Mouse (Mus musculus) inflammation-experienced regulatory T-cells, adult 6 months (primary cell): ENCODE results near the gene 9430038I01Rik. TPM values are rescaled to one million over a fixed set of nuclear protein-coding genes. Genes with fewer than 3 reads are reported as not detected.
"Not testable (repeated sequence)": the region's sequence is repeated elsewhere in the genome, so short reads cannot be mapped to it uniquely, and the experiment has no call there.

Source experiments
- ATAC-seq: one replicate; pipeline ENCODE4 v1.8.0; 2017
- polyA plus RNA-seq, 3 experiments: library from polyadenylated mRNA; unstranded; fragments of 100-300 nt; shearing (Covaris generic); gene quantifications; one replicate each; pipeline ENCODE4 v1.2.1; 2017

9430038I01Rik gene
- polyA plus RNA-seq, result 1 to 10 TPM; 5.9 to 7.6 (median 5.9) TPM

DNA sequence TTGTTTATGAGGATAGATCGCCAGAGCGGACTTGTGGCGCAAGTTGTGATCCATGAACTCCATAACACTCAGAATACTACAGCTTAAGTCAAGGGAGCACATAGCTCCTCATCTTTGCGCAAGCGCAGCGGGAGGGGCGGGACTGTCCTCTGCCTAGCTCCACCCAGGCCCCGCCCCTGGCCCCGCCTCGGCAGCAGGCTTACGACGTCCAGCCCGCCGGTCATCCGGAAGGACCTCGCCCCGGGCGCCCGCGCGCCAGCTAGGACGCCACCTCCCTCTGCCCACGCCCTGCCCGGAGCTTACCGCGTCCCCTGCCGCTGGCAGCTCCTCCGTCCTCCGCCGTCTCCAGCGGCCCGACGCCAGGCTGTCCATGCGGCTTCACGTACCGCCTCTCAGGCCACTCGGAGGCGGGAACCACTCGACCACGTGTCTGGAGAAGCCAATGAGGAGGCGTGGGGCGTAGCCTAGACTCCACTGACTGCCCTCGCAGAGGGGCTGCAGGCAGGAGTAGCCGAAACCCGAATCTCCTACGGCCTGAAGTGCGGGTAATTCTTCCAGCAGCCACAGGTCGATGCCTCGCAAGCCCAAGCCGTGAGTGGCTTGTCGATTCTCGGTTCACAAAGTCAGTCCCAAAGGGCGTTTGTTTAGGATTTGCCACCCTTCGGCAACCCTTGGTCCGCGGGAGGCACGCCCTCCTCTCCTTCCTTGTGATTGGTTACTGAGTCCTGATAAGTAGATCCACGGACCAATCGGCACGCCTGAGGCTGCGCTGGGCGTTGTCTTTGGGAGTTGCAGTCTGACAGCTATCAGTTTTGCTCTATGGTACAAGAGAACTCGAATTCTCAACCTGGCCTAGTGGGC lies at the start of gene 9430038I01Rik:
Gene 9430038I01Rik, minus strand, starts transcription at position 426 of the 861 bp plus-strand sequence.
- ATAC-seq, result peak; percentile 92

DNA sequence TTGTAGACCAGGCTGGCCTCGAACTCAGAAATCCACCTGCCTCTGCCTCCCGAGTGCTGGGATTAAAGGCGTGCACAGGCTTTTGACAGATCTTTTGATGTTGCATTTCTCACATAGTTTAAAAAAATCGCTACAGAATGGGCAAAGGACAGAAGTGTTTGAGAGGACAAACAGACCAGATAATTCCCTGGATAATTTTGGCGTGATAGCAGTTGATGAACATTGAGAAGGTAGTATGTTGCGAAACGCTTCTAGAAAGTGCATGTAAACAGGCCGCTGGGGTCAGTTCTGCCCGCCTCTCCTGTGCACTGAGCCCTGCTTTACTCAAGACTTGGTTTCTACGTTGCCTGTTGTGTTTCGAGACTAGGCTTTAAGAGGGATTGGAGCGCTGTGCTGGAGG lies 34.8 kb upstream of the 9430038I01Rik start:
- ATAC-seq, result no peak

DNA sequence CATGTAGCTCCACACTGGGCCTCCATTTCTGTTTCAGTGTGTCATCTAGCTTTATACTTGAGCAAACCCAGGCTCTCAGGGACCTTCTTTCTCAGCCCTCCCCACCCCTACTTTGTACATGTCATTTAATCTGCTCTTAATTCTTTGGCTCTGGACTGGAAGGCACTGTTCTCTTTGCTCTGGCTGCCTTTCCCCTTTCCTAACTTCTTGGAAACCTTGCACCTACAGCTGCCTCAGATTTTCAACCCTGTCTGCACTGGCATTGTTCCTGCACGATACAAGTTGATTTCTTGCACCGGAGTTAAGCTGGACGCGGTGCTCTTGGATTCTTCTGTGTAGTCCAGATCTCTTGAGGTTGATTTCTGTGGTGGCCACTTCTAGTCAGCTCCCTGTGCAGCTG lies 32.4 kb upstream of the 9430038I01Rik start:
- ATAC-seq, result no peak

DNA sequence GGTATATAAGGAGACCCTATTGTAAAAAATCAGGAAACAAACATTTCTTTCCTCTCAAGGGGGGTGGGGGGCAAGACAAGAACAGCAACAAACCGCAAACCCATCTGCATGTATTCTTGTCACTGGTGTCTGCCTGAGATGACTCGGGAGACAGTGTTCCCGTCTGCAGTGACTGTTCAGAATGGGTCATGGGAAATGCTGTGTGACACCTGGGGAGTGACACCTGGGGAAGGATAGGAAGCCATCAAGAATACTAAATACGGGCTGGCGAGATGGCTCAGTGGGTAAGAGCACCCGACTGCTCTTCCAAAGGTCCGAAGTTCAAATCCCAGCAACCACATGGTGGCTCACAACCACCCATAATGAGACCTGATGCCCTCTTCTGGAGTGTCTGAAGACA lies 28.4 kb upstream of the 9430038I01Rik start:
- not testable (repeated sequence) for ATAC-seq

DNA sequence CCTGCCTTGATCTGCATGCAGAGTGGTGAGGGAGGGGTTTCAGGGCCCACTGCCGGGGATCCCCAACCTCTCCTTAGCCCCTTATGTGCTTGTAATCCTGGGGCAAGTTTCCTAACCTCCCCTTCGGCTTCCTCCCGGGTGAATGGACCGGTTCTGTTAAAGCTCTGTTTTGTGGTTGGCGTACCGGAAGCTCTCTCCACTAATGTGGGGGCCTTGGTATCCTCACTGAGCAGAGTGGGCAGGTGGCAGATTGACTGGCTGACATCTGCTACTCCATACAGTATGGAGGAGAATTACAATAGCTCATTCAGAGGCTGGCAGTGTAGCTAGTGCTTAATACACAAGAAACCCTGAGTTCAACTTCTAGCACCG lies 27.6 kb upstream of the 9430038I01Rik start:
- ATAC-seq, result peak; percentile 38

DNA sequence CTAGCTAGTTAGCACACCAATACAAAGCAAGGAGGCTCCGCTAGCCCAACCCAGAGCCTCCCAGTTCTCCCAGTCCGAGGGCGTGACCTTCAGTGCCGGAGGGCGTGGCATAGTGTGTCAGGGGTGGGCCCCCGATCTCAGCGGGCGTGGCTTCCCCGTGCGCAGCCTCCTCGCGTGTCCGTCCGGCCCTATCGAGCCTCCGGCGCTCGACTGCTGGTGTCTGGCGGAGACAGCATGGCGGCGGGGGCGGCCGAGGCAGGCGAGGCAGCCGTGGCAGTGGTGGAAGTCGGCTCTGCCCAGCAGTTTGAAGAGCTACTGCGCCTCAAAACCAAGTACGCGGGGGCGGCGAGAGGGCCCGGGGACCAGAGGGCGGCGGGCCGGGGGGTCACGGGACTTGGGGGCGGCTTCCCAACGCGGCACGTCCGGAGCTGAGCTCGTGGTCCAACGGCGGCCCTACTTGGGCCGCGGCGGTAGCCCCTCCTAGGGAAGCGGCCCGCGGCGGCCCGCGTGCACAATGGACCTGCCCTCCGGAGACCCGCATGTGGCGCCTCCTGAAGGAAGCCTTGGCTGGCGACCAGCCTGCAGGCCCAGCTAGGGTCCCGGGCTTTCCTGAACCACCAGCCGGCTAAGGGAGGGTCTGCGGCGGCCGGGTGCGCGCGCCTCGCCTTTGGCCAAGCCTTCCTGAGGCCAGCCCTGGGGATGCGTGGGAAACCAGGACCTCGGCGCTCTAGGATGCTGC lies 27.0 kb upstream of the 9430038I01Rik start, which contains the start of gene Glrx3:
Gene Glrx3, plus strand, starts transcription at position 175 of the 739 bp plus-strand sequence.
- peak; percentile 98 for ATAC-seq

DNA sequence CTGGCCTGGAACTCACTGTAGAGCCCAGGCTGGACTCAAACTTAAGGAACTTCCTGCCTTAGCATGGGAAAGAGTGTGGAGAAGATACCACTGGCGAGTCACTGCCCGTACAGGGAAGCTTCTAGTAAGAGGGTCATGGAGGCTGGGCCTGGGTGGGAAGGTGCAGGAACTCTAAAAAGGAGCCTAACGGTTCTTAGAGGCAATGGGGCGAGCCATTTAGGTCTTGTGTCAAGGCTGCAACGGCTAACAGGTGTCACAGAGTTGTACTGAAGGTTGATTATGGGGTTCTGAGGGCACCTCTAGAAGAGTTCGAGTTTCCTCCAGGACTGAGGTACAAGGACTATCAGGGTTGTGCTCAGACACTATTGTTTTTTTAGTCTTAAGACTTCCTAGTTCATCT lies 26.3 kb upstream of the 9430038I01Rik start:
- no peak for ATAC-seq

DNA sequence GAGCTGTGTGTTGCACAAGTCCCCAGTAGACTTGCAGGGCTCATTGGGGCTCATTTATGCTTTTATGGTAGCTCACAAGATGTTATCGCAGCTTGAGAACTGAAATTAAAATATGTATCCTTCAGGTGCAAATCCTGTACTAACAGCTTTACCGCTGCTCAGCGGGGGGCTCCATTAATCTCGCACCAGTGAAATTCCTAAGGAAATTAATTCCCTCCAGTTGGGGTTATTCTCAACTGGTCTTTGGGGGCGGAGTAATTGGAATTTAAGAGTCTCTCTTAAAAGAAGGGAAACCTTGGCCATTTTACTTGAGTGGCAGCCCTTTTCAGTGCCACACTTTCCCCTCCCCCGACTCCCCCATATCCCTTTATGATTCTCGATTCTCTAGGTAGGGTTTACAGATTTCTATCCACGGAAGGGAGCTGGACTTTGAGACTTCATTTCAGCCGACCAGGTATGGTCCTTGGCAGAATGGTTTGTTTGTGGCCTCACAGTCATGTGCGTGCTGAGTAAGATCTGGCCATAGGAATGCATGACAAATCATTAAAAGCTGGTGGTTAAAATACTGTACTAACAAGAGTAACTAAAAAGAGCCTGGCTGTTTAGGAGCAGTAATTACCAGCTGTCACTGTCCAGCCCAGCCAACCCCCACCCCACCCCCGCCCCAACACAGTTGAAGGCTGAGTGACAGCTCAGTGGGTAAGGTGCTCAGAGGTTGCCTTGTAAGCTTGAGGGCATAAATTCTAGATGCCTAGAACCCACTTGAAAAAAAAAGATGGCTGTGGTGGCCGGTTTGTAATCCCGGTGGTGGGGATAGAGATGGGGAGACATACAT lies 21.4 kb upstream of the 9430038I01Rik start:
- ATAC-seq, result no peak

DNA sequence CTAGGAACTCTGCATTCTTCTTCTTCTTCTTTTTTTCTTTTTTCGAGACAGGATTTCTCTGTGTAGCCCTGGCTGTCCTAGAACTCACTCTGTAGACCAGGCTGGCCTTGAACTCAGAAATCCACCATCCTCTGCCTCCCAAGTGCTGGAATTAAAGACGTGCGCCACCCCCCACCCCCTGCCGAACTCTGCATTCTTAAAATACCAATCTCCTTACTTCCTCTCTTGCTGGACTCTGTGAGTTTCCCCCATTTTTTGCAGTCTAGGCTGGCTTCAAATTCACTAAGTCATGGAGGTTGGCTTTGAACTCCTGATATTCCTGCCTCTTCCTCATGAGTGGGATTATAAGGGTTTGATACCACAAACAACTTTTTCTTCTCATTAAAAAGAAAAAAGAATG lies 16.1 kb upstream of the 9430038I01Rik start:
- ATAC-seq, result no peak

DNA sequence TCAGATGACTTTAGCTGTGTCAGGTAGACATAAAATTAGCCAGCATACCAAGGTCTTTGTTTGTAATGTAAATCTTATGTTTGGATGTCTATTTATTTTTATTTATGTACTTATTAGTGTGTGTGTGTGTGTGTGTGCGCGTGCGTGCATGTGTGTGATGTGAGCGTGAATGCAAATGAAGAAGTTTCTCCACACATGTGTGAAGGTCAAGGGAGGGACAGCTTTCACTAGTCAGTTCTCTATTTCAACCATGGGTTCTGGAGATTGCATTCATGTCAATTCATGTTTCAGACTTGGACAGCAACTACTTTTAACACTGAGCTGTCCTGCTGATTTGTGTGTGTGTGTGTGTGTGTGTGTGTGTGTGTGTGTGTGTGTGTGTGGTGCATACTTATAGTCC lies 10.7 kb upstream of the 9430038I01Rik start:
- no peak for ATAC-seq

DNA sequence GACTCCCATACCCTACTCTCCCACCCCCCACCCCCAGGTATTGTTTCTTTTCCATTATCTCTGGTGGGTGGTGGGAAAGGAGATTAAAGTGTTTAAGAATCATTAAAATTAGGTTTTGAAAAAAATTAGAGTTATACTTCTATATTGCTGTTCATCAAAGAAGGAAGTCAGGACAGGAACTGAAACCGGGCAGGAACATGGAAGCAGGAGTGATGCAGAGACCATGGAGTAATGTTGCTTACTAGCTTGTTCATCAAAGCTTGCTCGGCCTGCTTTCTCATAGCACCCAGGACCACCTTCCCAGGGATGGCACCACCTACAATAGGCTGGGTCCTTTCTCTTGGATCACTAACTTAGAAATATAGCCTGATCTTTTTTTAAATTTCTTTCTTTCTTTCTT lies 10.0 kb upstream of the 9430038I01Rik start:
- no peak for ATAC-seq

DNA sequence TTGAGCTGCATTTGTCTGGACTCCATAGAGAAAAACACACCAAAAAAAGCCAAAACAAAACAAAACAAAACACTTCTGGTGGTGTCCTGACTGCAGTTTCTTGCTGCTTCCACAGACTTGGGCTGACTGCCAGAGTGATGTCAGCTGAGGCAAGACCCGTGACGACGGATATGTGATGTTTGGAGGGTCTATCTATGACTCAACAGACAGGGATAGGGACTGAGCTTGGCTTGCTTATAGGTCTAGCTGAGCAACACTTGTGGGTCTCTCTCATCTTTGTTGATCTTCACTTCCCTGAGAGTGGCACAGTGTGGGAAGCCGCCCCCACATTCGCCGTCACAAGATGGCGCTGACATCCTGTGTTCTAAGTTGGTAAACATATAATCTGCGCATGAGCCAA lies 4.1 kb upstream of the 9430038I01Rik start:
- ATAC-seq, result no peak

DNA sequence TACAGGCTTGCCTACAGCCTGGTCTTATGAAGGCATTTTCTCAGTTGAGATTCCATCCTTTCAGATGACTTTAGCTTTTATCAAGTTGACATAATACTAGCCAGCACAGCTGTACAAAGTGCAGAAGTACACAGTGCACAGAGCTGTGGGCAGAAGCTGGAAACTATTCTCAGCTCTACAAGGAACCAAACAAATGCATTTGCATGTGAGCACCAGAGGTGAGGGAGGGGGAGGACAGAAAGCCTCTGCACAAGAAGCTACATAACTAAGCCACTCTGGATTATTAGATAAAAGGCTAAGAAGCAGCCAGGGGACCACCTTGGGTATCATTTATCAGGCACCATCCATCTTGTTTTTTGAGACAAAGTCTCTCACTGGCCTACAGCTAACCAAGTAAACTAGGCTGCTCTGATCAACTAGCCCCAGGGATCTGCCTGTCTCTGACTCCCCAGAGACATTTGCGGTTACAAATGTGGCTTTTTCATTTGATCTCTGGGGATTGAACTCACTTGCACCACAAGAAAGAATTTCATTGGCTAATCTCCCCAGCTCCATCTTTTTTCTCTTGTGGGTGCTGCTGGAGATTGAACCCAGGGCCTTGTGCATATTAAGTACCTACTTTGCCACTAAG lies 3.0 kb downstream of the 9430038I01Rik start:
- ATAC-seq, result no peak

DNA sequence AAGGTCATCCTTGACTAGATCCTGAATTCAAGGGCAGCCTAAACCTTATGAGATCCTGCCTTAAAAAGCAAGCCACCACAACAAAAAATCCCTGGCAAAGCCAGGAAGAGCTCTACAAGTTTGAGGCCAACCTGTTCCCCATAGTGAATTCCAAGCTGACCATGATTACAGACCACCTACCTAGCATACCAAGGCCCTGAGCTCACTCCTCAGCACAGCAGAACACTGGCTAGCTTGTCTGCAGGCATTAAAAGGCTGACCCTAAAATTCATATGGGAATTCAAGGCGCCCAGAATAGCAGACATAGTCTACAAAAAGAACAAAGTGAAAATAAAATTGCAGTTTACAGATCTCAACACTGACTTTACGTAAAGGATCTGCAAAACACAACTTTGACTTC lies 6.4 kb downstream of the 9430038I01Rik start:
- no peak for ATAC-seq

DNA sequence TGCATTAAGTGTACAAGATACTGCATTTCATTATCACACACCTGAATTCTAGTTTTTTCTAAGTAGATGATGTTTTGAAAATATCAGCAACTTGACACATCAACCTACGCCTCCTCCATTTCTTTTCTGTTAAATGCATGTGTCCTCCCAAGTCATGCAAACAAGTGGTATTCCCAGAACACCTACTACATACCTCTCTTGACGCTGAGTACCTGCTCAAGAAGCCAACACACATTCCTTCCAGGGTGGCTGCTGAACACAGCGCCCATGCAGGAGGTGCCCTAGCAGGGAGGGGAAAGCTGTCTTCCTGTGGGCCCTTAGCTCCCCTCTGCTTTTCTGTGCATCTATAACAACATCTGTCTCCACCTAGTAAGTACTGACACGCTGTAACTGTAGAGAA lies 11.6 kb downstream of the 9430038I01Rik start:
- no peak for ATAC-seq

DNA sequence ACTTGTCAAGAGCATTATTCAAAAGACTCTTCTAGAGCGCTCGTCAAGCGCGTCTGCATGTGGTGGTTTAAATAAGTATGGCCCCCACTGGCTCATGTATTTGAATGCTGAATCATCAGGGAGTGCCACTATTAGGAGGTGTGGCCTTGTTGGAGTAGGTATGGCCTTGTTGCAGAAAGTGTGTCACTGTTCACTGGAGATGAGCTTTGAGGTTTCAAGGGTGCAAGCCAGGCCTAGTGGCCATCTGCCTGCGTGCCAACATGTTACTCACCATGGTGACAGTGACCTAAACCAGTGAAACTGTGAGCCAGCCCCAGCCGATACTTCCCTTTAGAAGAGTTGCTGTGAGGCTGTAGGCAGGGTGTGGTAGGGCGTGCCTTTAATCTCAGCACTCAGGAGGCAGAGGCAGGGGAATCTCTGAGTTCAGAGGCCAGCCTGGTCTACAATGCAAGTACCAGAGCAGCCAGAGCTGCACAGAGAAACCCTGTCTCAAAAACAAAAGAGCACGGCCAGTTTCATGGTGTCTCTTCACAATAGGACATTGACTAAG lies 13.1 kb downstream of the 9430038I01Rik start:
- no peak for ATAC-seq

DNA sequence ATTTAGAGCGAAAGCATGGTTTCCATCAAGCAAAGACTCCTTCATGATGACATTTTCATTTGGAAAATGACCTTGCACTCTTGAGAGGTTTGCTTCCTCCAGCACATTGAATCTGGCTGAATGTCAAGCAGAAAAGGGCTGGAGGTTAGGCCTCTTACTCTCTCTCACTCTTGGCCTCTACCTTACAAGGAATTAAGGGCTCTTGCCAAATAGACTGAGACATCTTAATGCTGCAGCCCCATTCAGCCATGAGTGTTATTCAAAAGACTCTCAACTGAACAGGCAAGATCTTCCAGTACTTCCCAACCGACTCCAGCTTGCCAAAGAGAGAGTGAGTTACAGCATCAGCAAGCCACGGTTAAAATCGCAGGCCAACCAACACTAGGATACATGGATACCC lies 15.1 kb downstream of the 9430038I01Rik start:
- no peak for ATAC-seq

DNA sequence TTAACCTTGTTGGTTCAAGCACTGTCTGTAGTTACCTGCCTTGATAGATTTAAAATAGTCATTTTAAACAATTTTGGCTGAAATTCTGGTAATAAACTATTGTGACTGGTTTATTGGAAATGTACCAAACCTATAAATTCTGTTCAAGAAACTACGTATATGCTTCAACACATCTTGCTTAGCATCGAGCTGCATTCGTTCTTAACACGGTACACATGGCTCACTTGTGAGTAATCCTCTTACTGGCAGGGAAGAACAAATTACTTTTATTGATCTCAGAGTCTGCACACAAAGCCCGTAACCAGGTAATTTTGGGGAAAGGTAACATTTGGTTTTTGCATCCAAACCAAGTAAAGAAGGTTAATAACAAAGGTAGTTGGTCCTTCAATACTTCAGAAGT lies 22.7 kb downstream of the 9430038I01Rik start:
- ATAC-seq, result no peak

DNA sequence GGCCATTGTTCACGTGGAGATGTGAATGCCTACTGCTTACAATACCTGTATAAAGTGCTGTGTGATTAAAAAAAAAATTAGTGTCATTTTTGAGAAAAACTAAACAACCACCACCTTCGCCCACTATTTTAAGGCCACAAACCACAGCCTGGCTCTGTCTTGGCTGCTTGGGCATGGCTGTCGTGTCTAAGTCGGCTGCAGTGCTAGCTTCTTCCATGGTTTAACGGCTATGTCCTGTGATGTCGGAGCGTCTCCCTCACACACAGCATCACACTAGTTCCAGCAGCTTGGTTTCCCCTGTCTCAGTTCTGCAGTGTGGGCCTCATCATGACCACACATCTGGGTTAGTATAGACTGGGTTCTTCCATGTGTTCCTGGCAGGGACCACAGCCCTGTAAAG lies 35.6 kb downstream of the 9430038I01Rik start:
- no peak for ATAC-seq

DNA sequence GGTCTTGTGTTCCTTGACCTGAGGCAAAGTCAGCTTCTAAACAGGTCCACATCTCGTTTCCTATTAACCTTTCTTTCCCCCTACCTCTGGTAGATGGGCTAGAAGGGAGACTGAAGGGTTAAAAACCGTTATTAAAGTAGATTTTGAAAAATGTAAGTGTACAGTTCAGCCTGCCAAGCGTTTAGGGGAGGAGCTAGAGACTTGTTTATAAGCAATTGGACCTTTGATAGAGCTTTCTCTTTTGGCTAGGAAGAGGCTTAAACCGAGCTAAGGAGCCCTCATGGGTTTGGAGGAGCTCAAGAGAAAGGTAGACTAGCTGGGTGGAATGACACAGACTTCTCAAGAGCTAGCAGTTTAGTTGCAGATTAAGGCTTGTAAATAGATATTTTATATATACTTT lies 38.8 kb downstream of the 9430038I01Rik start:
- no peak for ATAC-seq

DNA sequence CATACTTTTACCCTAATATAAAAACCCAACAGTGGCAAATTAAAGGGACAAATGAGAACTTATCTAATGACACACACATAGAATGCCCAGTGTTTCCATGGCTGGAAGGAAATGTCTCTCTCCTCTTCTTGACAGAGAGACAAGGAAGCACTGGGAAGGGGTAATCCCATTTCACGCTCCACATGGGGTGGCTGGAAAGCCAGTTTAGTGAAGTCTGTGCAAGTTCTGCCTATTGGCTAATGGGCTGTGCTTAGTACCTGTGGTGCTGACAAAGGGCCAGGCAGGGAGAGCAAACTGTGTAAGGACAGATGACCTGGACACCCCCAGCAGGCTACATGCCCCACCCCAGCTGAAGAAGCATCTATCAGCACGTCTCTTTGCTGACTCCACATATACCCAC lies 40.4 kb downstream of the 9430038I01Rik start:
- no peak for ATAC-seq

DNA sequence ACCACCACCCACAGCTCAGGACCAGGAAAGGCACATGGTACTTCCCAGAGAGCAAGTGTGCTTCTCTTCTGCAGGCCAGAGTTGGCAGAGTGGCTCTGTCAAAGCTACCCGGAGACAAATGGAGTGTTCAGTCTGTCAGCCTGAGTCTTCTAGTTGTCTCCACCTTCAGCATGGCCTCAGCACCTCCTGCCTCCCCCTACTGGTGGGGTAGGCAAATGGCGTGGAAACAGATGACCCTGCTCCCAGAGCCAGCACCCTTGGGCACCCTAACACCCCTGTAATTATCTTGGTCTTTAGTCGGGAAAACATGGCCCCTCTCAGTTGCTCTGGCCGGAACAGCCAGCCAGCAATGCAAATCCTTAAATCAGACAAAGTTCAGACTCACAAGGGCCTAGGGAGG lies 43.8 kb downstream of the 9430038I01Rik start:
- ATAC-seq, result no peak
